In genomic region chrX:85879198-85879977, GRCm38 (mm10) we compare ENCODE assay signal across 8 mouse cellular contexts. TPM values are rescaled to one million over a fixed set of nuclear protein-coding genes. Genes with fewer than 3 reads are reported as not detected.
DNase-seq lines count a peak whose midpoint lies in the region; ATAC-seq and TF ChIP-seq lines count a peak whose summit lies in the region.

No protein-coding gene starts in this region.

- 56% methylated on average over 7 of the region's 7 CpGs for WGBS in heart, embryonic 16.5 days
- WGBS in forebrain, postnatal 0 days: 65% methylated on average over 7 of the region's 7 CpGs

- no peak for DNase-seq in heart, adult 8-10 months (ENCODE audit: low spot score)
- DNase-seq in CD4-positive helper T cell, adult 2 months (ENCODE audit: low read depth, low spot score): peak; percentile 35
- DNase-seq in adrenal gland, postnatal 10 days: peak; percentile 31
- DNase-seq in forebrain, postnatal 0 days: peak; percentile 47
- DNase-seq in kidney, postnatal 4 days: peak; percentile 30 to 41
- no peak for DNase-seq in Muller cell, postnatal 12 days (ENCODE audit: inconsistent ontology term)

- TF ChIP-seq CTCF in forebrain, postnatal 0 days (IDR thresholded peaks at IDR 0.05; ENCODE audit: low read depth): peak; percentile 61

- no peaks in the 10 kb centered on the region for H3K4me1 ChIP-seq in heart, embryonic 16.5 days (ENCODE audit: control insufficient read depth, insufficient read depth, low read length)
- no peaks in the 10 kb centered on the region for H3K4me1 ChIP-seq in forebrain, postnatal 0 days (ENCODE audit: insufficient read depth)
- H3K4me1 ChIP-seq in megakaryocyte, embryonic 14.5 days: peaks cover 3% of the 10 kb centered on the region; the same call in 1 of the 2 replicates

- no peaks in the 10 kb centered on the region for H3K36me3 ChIP-seq in heart, embryonic 16.5 days (ENCODE audit: control insufficient read depth, insufficient read depth)
- no peaks in the 10 kb centered on the region for H3K36me3 ChIP-seq in forebrain, postnatal 0 days (ENCODE audit: insufficient read depth)
- peaks cover 2% of the 10 kb centered on the region for H3K36me3 ChIP-seq in megakaryocyte, embryonic 14.5 days (replicated peaks; ENCODE audit: low read length)

- no peak overlapping the region for H3K4me3 ChIP-seq in heart, embryonic 16.5 days (ENCODE audit: low read length)
- H3K4me3 ChIP-seq in forebrain, postnatal 0 days (ENCODE audit: low read depth, low read length): no peak overlapping the region
- H3K4me3 ChIP-seq in megakaryocyte, embryonic 14.5 days (replicated peaks): peak overlapping the region; percentile 67

- no peaks in the 10 kb centered on the region for H3K27me3 ChIP-seq in heart, embryonic 16.5 days (ENCODE audit: control insufficient read depth, insufficient read depth, low read length)
- no peaks in the 10 kb centered on the region for H3K27me3 ChIP-seq in forebrain, postnatal 0 days (ENCODE audit: insufficient read depth, low read length)
- peaks cover 1% of the 10 kb centered on the region for H3K27me3 ChIP-seq in megakaryocyte, embryonic 14.5 days (replicated peaks)

- H3K9me3 ChIP-seq in heart, embryonic 16.5 days (replicated peaks; ENCODE audit: control insufficient read depth, low read length): 0 out of 2 replicates have a peak, but pooled peaks cover 2% of the 10 kb centered on the region
- H3K9me3 ChIP-seq in forebrain, postnatal 0 days (ENCODE audit: low read length): no peaks in the 10 kb centered on the region
- H3K9me3 ChIP-seq in megakaryocyte, embryonic 14.5 days: no peaks in the 10 kb centered on the region

- ATAC-seq in heart, embryonic 16.5 days (replicated peaks; ENCODE audit: extremely low read depth, insufficient read depth, low FRiP score): no peak
- 0 out of 2 replicates have a peak, but pooled peaks have one; percentile 27 for ATAC-seq in forebrain, postnatal 0 days

- 0 out of 2 replicates have a peak overlapping the region, but pooled peaks have one; percentile 42 for H3K27ac ChIP-seq in heart, embryonic 16.5 days (ENCODE audit: low read length)
- no peak overlapping the region for H3K27ac ChIP-seq in forebrain, postnatal 0 days (ENCODE audit: low read depth, low read length)

- H3K4me2 ChIP-seq in heart, embryonic 16.5 days (ENCODE audit: low read depth, low read length): 0 out of 2 replicates have a peak overlapping the region, but pooled peaks have one; percentile 28
- no peak overlapping the region for H3K4me2 ChIP-seq in forebrain, postnatal 0 days (ENCODE audit: low read depth)

- no peak overlapping the region for H3K9ac ChIP-seq in heart, embryonic 16.5 days (ENCODE audit: low read length)
- no peak overlapping the region for H3K9ac ChIP-seq in forebrain, postnatal 0 days

RNA-seq across cellular contexts. Expression of gene 5430427O19Rik, which starts 9.2 kb away (rescaled TPM):
- 0.20 and 0.56 TPM in 2 replicates for polyA plus RNA-seq in heart, embryonic 16.5 days (2015; fragmentation: Nextera tagmentation; extraction: Ambion mirVana)
- under 1 TPM; 0.12 to 0.26 (median 0.19) TPM for total RNA-seq in heart, adult 8-10 months (2022)
- under 1 TPM; 0.24 TPM for total RNA-seq in adrenal gland, postnatal 10 days (2021)
- 0.14 TPM in 1 of 2 replicates, not detected in the other for total RNA-seq in forebrain, postnatal 0 days (2014; rRNA removed)
- polyA plus RNA-seq in forebrain, postnatal 0 days (2015; fragmentation: Nextera tagmentation; extraction: Ambion mirVana): 0.06 TPM in 1 of 2 replicates, not detected in the other
- polyA plus RNA-seq in megakaryocyte, embryonic 14.5 days (2012; ENCODE audit: insufficient read depth, low replicate concordance): 0.21 and 0.87 TPM in 2 replicates

Comparison
In these comparisons a context has a peak if more than half of its experiments do, and no peak if none do; other contexts are left out.
1. DNase-seq: peak in CD4-positive helper T cell, adult 2 months (single experiment), adrenal gland, postnatal 10 days (single experiment), forebrain, postnatal 0 days (single experiment) and kidney, postnatal 4 days (2 of 2); none in heart, adult 8-10 months (single experiment) and Muller cell, postnatal 12 days (single experiment).